Mouse (Mus musculus): ENCODE data around the gene Prkab2.

DNA sequence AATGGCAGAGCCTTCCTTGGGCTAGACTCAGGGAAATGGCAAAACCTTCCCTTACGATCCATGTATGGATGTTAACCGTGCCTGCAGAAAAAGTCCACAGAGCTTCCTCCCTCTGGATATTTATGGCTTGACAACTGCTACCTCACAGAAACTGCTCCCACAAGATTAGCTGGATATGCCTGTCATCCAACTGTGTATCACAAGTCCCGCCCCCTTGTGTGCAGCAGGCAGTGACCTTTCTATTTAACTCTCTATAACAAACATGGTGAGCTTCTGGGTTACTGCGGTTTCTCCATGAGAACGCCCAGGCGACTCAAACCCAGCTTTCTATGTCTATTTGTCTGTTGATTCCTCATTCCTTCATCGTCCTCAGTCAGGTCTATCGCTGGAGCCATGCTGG, 40.1 kb upstream of the Prkab2 start:
- TF ChIP-seq EP300 (IDR thresholded peaks at IDR 0.05) (no peak), CTCF (IDR thresholded peaks at IDR 0.05) (no peak)
